ENCODE assay signal across 9 mouse cellular contexts in the genomic region with DNA sequence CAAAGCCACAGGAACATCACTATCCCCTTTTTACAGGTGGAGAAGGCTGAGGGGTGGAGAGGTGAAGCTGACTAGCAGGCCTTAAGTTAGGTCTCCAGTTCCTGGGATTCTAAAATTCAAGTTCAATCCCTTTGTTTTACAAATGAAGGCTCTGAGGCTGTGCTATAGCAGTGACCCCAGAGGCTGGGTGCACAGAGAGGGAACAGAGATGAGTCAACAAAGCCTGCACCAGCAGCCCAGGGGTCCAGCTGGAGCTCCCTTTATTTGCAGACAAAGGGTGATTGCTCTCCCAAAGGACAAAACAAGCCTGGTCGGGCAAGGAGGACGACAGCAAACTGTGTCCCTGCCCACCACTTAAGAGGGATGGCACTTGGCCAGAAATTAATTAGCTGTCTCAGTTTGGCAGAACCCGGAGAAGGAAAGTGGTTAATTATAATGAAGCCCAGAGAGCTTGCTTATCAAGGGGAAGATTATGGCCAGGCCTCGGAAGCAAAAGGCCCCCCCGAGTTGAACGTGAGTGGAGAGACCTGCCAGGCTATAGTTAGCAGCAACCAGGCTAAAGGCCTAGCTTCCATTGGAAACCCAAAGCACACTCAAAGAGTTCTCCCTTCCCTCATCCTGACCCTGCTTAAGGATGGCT. TPM values are rescaled to one million over a fixed set of nuclear protein-coding genes. Genes with fewer than 3 reads are reported as not detected.
DNase-seq lines count a peak whose midpoint lies in the region; ATAC-seq and TF ChIP-seq lines count a peak whose summit lies in the region.
"Had no signal": no experiment of that assay in that cellular context is flagged by ENCODE, and none has a peak within 500 bp of the region (broad histone marks: within the 10 kb centered on the region; RNA-seq: fewer than 3 reads in every experiment).

No protein-coding gene starts in this region.

- H3K4me2 ChIP-seq in heart, postnatal 0 days (ENCODE audit: low read depth, low read length), result no peak overlapping the region
- H3K4me2 ChIP-seq: embryonic facial prominence, embryonic 13.5 days had no signal

- no peak for TF ChIP-seq POLR2A in brain, embryonic 14.5 days (IDR thresholded peaks at IDR 0.05; ENCODE audit: borderline replicate concordance, extremely low read depth, insufficient read depth, insufficient read length, poor library complexity, severe bottlenecking)

- no peak overlapping the region for H3K9ac ChIP-seq in heart, postnatal 0 days (replicated peaks; ENCODE audit: low read depth, low read length)
- H3K9ac ChIP-seq: embryonic facial prominence, embryonic 13.5 days had no signal

- DNase-seq in adrenal gland, adult 2 months, result peak; percentile 6
- no peak for DNase-seq in adrenal gland, adult 8-10 months
- DNase-seq in brain, embryonic 14.5 days (ENCODE audit: low read depth), result peak; percentile 98
- DNase-seq in heart, postnatal 0 days (ENCODE audit: low spot score), result peak; percentile 92
- DNase-seq in midbrain, embryonic 10.5 days (ENCODE audit: low spot score), result no peak
- DNase-seq in kidney, postnatal 10 days, result no peak
- DNase-seq in urinary bladder, postnatal 14 days (ENCODE audit: low spot score), result no peak
- DNase-seq in cerebellum, adult 18-20 months, result no peak

- TF ChIP-seq EP300 in heart, postnatal 0 days (IDR thresholded peaks at IDR 0.05; ENCODE audit: low read depth), result no peak; the same call in 1 of the 2 replicates

- peak; percentile 83 for ATAC-seq in heart, postnatal 0 days (ENCODE audit: insufficient read depth, low read depth)

- no peak overlapping the region for H3K4me3 ChIP-seq in heart, postnatal 0 days (ENCODE audit: low read depth, low read length)
- H3K4me3 ChIP-seq in midbrain, embryonic 10.5 days, result no peak overlapping the region
- H3K4me3 ChIP-seq: embryonic facial prominence, embryonic 13.5 days had no signal

- no peaks in the 10 kb centered on the region for H3K9me3 ChIP-seq in heart, postnatal 0 days (replicated peaks; ENCODE audit: control insufficient read depth, low read length)
- H3K9me3 ChIP-seq in midbrain, embryonic 10.5 days (replicated peaks), result no peaks in the 10 kb centered on the region
- H3K9me3 ChIP-seq: embryonic facial prominence, embryonic 13.5 days had no signal

- peak overlapping the region; percentile 87 for H3K27ac ChIP-seq in heart, postnatal 0 days (ENCODE audit: low read depth)
- H3K27ac ChIP-seq in midbrain, embryonic 10.5 days (replicated peaks), result peak overlapping the region; percentile 68
- H3K27ac ChIP-seq: embryonic facial prominence, embryonic 13.5 days had no signal

- no peak for TF ChIP-seq CTCF in brain, embryonic 14.5 days (IDR thresholded peaks at IDR 0.05; ENCODE audit: borderline replicate concordance, extremely low read depth, insufficient read depth, insufficient read length)
- no peak for TF ChIP-seq CTCF in heart, postnatal 0 days (IDR thresholded peaks at IDR 0.05; ENCODE audit: low read depth)

- no peaks in the 10 kb centered on the region for H3K27me3 ChIP-seq in heart, postnatal 0 days (ENCODE audit: control insufficient read depth, insufficient read depth, low read length)
- H3K27me3 ChIP-seq in midbrain, embryonic 10.5 days (ENCODE audit: low read depth, poor library complexity, severe bottlenecking), result no peaks in the 10 kb centered on the region
- H3K27me3 ChIP-seq: embryonic facial prominence, embryonic 13.5 days had no signal

- H3K36me3 ChIP-seq in heart, postnatal 0 days (replicated peaks; ENCODE audit: control insufficient read depth, insufficient read depth, low read length), result no peaks in the 10 kb centered on the region
- no peaks in the 10 kb centered on the region for H3K36me3 ChIP-seq in midbrain, embryonic 10.5 days
- H3K36me3 ChIP-seq: embryonic facial prominence, embryonic 13.5 days had no signal

- 6% methylated on average over 6 of the region's 6 CpGs for whole genome bisulfite sequencing in heart, postnatal 0 days
- WGBS in midbrain, embryonic 10.5 days, result 21% methylated on average over 6 of the region's 6 CpGs

- H3K4me1 ChIP-seq in heart, postnatal 0 days (ENCODE audit: control insufficient read depth, insufficient read depth), result peaks cover 17% of the 10 kb centered on the region
- H3K4me1 ChIP-seq in midbrain, embryonic 10.5 days, result peaks cover 15% of the 10 kb centered on the region

RNA-seq across cellular contexts. Expression of gene Oprd1, which starts 15.2 kb away (rescaled TPM):
- under 1 TPM; 0.63 to 0.90 TPM for total RNA-seq in adrenal gland, adult 2 months (2021)
- polyA plus RNA-seq in adrenal gland, adult 2 months (2012; rRNA removed), result 1.3 and 1.6 TPM in 2 replicates
- 1 to 10 TPM in 2 of 4 experiments, under 1 TPM in 2; 0.70 to 1.4 (median 0.93) TPM for total RNA-seq in adrenal gland, adult 8-10 months (2022)
- polyA plus RNA-seq in brain, embryonic 14.5 days (2012; rRNA removed), result 0.28 and 0.41 TPM in 2 replicates
- 0.93 and 1.1 TPM in 2 replicates for total RNA-seq in heart, postnatal 0 days (2014; rRNA removed; ENCODE audit: low replicate concordance)
- 0.37 and 0.70 TPM in 2 replicates for polyA plus RNA-seq in heart, postnatal 0 days (2015; fragmentation: Nextera tagmentation; extraction: Ambion mirVana)
- polyA plus RNA-seq in midbrain, embryonic 10.5 days (2016; fragmentation: Nextera tagmentation; extraction: Ambion mirVana), result 0.06 and 0.07 TPM in 2 replicates

RNA-seq across cellular contexts. Expression of gene Epb41, which starts 54.0 kb away (rescaled TPM):
- total RNA-seq in adrenal gland, adult 2 months (2021), result 10 to 100 TPM; 59.3 to 66.6 TPM
- 12.2 and 14.7 TPM in 2 replicates for polyA plus RNA-seq in adrenal gland, adult 2 months (2012; rRNA removed)
- total RNA-seq in adrenal gland, adult 8-10 months (2022), result 10 to 100 TPM; 44.7 to 57.0 (median 55.7) TPM
- polyA plus RNA-seq in brain, embryonic 14.5 days (2012; rRNA removed), result 86.3 and 111 TPM in 2 replicates
- total RNA-seq in heart, postnatal 0 days (2014; rRNA removed; ENCODE audit: low replicate concordance), result 47.3 and 52.8 TPM in 2 replicates
- polyA plus RNA-seq in heart, postnatal 0 days (2015; fragmentation: Nextera tagmentation; extraction: Ambion mirVana), result 21.2 and 26.6 TPM in 2 replicates
- 123 and 167 TPM in 2 replicates for polyA plus RNA-seq in midbrain, embryonic 10.5 days (2016; fragmentation: Nextera tagmentation; extraction: Ambion mirVana)

RNA-seq across cellular contexts. Expression of gene Gm10300, which starts 54.6 kb away (rescaled TPM):
- under 1 TPM in 1 of 2 experiments, not detected in 1; 0.31 TPM for total RNA-seq in adrenal gland, adult 2 months (2021)
- polyA plus RNA-seq in adrenal gland, adult 2 months (2012; rRNA removed), result 0.30 and 0.55 TPM in 2 replicates
- under 1 TPM; 0.17 to 0.65 (median 0.40) TPM for total RNA-seq in adrenal gland, adult 8-10 months (2022)
- not detected in 2 replicates for polyA plus RNA-seq in brain, embryonic 14.5 days (2012; rRNA removed)
- total RNA-seq in heart, postnatal 0 days (2014; rRNA removed; ENCODE audit: low replicate concordance), result 1.7 TPM in 1 of 2 replicates, not detected in the other
- 0.18 TPM in 2 replicates for polyA plus RNA-seq in heart, postnatal 0 days (2015; fragmentation: Nextera tagmentation; extraction: Ambion mirVana)
- polyA plus RNA-seq in midbrain, embryonic 10.5 days (2016; fragmentation: Nextera tagmentation; extraction: Ambion mirVana), result not detected in 2 replicates

Comparison
In these comparisons a context has a peak if more than half of its experiments do, and no peak if none do; other contexts are left out.
1. DNase-seq: peak in adrenal gland, adult 2 months (single experiment), brain, embryonic 14.5 days (single experiment) and heart, postnatal 0 days (single experiment); none in adrenal gland, adult 8-10 months (single experiment), midbrain, embryonic 10.5 days (single experiment), kidney, postnatal 10 days (single experiment), urinary bladder, postnatal 14 days (single experiment) and cerebellum, adult 18-20 months (0 of 2).